Mouse (Mus musculus) CD8-positive naive resting alpha-beta T cell, adult 2 months (primary cell): ENCODE results near the gene Cldn19.
"Not testable (repeated sequence)": the region's sequence is repeated elsewhere in the genome, so short reads cannot be mapped to it uniquely, and the experiment has no call there.

Experiments used
- DNase-seq, 2 experiments: peaks; one replicate each; pipeline ENCODE4 v3.0.0; 2022; ENCODE audit warnings: low read depth in 2 of 2, low spot score in 2 of 2

Gene Cldn19

GRCm38 (mm10) chr4:119252025-119252808 lies 3.0 kb upstream of the Cldn19 start:
- no peak for DNase-seq

GRCm38 (mm10) chr4:119254012-119254618 lies 1.1 kb upstream of the Cldn19 start:
- no peak for DNase-seq

DNA sequence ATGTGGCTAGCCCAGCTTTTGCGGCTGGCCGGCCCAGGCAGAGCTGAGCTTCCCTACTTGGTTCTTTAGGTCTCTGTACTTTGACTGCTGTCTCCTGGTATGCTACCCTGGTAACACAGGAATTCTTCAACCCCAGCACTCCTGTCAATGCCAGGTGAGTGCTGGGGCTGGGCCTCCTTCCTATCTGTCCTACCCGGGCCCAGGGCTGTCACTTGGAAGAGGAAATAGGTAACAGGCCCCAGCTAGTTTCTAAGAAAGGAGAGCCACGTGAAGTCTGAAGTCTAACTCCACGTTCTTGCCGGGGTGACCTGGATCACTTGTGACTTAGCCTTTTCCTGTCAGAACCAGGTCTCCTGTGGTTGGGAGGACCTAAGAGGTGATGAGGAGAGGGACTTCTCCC lies 1.9 kb downstream of the Cldn19 start:
- DNase-seq: no peak

GRCm38 (mm10) chr4:119259344-119260254 lies 4.4 kb downstream of the Cldn19 start:
- DNase-seq: no peak

DNA sequence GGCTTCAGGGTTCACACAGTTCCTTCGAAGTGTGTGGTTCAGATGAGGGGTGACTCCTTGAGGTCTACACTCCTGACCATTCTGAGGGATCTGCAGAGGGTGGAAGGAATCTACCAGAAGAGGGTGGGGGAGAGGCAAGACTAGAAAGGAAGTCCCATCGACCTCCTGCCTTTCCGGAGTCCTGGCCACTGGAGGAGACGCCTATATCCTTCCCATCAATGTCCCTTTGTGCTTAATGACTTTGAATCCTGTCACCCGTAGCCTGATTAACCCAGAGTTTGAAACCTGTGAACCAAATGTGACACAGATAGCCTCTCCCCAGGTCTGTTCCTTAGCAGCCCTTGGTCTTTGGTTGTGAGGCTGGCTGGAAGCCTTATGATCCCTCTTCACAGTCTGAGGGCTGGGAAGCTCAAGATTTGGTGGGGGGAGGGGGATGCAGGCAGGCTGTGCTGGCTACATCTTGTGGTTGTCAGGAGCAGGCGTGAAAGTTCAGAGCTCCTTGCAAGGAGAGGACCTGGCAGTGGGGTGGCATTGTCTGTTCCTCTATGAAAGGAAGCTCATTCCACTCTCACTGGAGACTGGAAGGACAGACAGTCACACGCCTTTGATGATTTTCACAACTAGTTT lies 6.0 kb downstream of the Cldn19 start:
- DNase-seq: no peak

DNA sequence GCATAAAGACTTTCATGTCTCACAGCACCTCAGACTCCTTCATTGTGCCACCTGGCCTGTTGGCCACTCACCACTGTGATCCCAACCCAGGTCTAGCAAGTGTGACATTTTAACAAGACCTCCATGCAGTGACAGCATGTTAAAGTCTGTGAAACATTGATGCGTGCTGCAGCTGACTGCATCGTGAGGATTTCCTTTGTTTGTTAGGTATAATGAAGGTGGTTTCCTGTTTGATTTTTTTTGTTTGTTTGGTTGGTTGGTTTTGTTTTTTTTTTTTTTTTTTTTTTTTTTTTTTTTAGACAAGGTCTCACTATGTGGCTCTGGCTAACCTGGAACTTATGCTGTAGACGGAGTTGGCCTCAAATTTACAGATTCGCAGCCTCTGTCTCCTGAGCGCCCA lies 7.3 kb downstream of the Cldn19 start:
- DNase-seq: no peak

GRCm38 (mm10) chr4:119263459-119263858 lies 8.2 kb downstream of the Cldn19 start:
- DNase-seq: no peak

DNA sequence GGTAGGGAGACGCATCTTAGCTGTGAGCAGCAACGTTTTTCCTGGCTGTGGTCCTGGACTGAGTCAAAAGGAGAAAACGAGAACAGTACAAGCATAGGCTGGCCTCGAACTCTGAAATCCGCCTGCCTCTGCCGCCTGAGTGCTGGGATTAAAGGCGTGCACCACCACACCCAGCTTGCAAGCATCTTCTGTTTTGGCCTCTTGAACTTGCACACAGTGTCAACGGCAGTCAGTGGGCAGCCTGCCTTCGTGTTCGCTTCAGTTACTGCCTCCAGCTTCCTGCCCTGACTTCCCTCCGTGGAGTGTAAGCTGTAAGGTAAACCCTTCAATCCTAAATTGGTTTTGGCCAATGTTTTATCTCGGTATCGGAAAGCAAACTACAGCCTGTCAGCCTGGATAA lies 11.4 kb downstream of the Cldn19 start:
- no peak for DNase-seq

DNA sequence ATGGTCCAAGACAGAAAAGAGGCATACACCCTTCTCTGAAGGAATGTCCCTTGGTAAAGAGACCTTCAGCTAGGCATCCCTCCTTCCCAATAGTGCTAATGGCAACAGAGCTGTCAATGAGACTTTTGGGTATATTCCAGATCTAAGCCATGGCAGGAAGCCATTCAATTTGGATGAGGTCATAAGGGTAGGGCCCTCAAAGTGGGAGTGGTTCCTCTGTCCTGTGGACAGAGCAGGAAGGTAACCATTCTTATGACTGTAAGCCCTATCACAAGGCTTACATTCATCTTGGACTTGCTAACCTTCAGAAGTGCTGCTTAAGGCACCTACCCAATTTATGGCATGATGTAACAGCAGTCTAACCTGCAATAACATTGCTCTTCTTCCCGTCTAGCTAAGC lies 19.4 kb downstream of the Cldn19 start:
- DNase-seq: no peak

- DNase-seq: no peak
Measured at GRCm38 (mm10) chr4:119275226-119275625, 20.0 kb downstream of the Cldn19 start.

GRCm38 (mm10) chr4:119275726-119276125 lies 20.5 kb downstream of the Cldn19 start:
- no peak for DNase-seq

GRCm38 (mm10) chr4:119278784-119279183 lies 23.6 kb downstream of the Cldn19 start:
- not testable (repeated sequence) for DNase-seq

GRCm38 (mm10) chr4:119284861-119285260 lies 29.6 kb downstream of the Cldn19 start:
- no peak for DNase-seq

- no peak for DNase-seq
Measured at GRCm38 (mm10) chr4:119285336-119285735, 30.1 kb downstream of the Cldn19 start.

DNA sequence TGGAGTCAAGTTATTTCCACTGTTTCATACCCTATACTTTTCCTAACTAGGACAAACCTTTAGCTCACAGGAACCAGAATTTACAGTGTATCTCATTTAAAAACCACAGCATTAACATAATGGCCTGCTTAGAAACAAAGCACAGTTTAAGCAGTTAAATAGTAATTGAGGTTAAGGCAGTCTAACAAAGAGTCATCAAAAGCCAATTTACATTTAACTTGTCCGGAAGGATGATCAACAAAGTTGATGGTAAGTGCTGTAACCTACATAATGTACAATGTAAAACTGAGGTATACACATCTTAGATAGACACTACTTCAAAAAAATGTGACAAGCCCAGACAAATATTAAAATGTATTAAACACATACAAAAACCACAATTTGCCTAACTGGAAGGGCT lies 36.7 kb downstream of the Cldn19 start:
- no peak for DNase-seq

DNA sequence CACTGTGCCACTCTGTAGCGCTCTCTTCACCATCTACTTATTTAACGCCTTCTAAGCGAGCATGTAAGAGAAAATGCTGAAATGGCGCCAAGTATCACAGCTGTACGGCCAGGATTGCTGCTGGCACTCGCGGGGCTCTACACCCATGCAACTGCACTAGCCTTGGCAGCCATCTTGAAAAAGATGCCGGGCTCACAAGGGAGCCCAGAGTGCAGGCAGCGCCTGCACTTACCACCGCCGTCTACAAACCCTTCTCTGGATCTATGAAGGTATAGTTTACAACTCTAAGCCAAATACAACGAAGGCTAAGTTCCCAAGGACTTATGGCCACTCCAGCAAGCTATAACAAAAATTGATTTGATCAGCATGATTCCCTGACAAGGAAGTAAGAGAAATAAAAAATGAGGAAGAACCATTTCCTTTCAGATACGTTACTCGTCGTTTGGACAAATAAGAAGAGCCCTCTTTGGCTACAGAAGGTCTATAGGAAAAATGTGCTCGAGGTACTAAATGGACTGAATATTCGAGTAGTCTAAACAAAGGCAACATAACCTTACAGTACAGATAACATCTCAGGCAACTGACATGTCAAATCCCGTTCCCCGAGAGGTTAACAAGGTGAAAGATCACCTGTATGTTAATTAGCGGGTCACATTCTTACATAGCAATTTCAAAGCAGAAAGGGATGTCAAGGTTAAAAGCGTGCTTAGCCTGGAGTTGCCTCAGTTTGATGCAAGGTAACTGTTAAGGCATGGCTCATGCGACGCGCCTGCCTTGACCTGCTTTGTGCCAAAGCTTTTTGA lies 37.8 kb downstream of the Cldn19 start:
- peak; percentile 33 to 40 for DNase-seq

- peak; percentile 19 to 36 for DNase-seq
Measured at GRCm38 (mm10) chr4:119293574-119294258, 38.5 kb downstream of the Cldn19 start.

DNA sequence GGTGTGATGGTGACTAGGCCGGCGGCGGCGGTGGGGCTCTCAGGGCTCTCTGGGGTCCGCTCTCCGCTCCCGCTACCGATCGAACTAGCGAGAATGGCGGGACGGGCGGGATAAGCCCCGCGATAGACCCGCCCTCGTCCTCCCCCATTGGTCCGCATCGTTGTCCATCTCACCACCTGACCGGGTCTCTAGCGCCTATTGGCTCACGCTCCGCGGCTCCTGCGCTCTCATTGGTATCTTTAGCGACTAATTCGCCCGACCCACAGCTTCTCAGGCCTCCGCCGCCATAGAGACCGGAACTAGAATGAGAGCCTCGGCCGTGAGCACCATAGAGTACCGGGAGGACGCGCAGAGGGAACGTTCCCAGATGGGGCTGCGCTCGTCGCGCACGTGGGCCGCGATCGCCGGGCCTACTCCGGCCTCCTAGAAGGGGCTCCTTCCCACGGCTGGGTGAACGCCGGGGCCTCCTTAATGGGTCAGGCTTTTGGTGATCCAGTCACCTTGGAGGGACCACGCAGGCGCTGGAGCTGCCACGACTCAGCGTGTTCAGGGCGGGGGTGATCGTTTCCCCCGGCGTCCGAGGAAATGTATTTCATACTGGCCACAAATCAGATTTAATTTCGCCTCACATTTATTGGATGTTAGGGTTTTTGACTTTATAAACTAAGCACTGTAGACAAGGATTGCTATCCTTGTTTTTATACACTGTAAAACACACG lies 39.4 kb downstream of the Cldn19 start, which contains the start of gene Ybx1:
Ybx1 (minus strand) TSS at position 190 of the 719 bp plus-strand sequence.
- DNase-seq: peak; percentile 96

- DNase-seq: no peak
Measured at GRCm38 (mm10) chr4:119295134-119295453, 39.9 kb downstream of the Cldn19 start.
